Mouse (Mus musculus) thymus, adult 2 months (tissue): Measurements from ENCODE around the gene Nmu. TPM values are rescaled to one million over a fixed set of nuclear protein-coding genes. Genes with fewer than 3 reads are reported as not detected.

ENCODE experiments used
- DNase-seq: peaks from one replicate; pipeline ENCODE4 v3.0.0; 2021
- H3K27ac ChIP-seq: fragments of 200-500 bp; 2 replicates; pipeline ENCODE4 v1.5.1; 2012; ENCODE audit warnings: low read length, control low read depth; ENCODE audit not compliant: control insufficient read depth, insufficient read depth
- H3K27me3 ChIP-seq: fragments of 200-500 bp; 2 replicates; pipeline ENCODE4 v1.6.1; 2012; ENCODE audit warnings: mild to moderate bottlenecking, low read length, moderate library complexity, mixed read lengths; ENCODE audit not compliant: control insufficient read depth, insufficient read depth
- H3K36me3 ChIP-seq: fragments of 200-500 bp; 2 replicates; pipeline ENCODE4 v1.6.1; 2012; ENCODE audit warnings: mild to moderate bottlenecking, low read length, moderate library complexity; ENCODE audit not compliant: control insufficient read depth, insufficient read depth
- H3K4me1 ChIP-seq: fragments of 200-500 bp; replicated peaks from 2 replicates; pipeline ENCODE4 v1.6.1; 2012; ENCODE audit warnings: low read length; ENCODE audit not compliant: control insufficient read depth, insufficient read depth
- H3K4me3 ChIP-seq: fragments of 200-500 bp; 2 replicates; pipeline ENCODE4 v1.5.1; 2012; ENCODE audit warnings: mild to moderate bottlenecking, low read length, control low read depth, moderate library complexity; ENCODE audit not compliant: control insufficient read depth, insufficient read depth
- CTCF ChIP-seq: fragments of 200-500 bp; IDR thresholded peaks from 2 replicates; pipeline ENCODE4 v1.5.1; 2012; ENCODE audit warnings: mild to moderate bottlenecking, control low read depth, low read length, moderate library complexity, borderline replicate concordance; ENCODE audit not compliant: control insufficient read depth, poor library complexity, insufficient read depth; ENCODE audit errors: extremely low read depth
- POLR2A ChIP-seq: fragments of 200-500 bp; IDR thresholded peaks from 2 replicates; pipeline ENCODE4 v1.6.1; 2012; ENCODE audit warnings: mild to moderate bottlenecking, low read length, control low read depth, moderate library complexity; ENCODE audit not compliant: control insufficient read depth, poor library complexity, insufficient read depth; ENCODE audit errors: extremely low read depth
- WGBS: fragments of 180-500 bp; shearing (Covaris S2); methylation state at CpG from one replicate; pipeline ENCODE4 v1.1.7; 2018; 5-methylcytosine and 5-hydroxymethylcytosine counted together
- polyA plus RNA-seq: library from polyadenylated mRNA; depleted of rRNA; stranded (reverse); fragments of >200 nt; gene quantifications from 2 replicates; pipeline ENCODE4 v1.2.3, GENCODE M21; 2012; rRNA removed

The Nmu gene
- polyA plus RNA-seq, 1 experiment = not detected

- Histone ChIP-seq H3K36me3 (no peaks in the 10 kb centered on the region), H3K4me1 (peaks cover 6% of the 10 kb centered on the region), H3K27me3 (peaks cover 6% of the 10 kb centered on the region; the same call in 1 of the 2 replicates), H3K4me3 (peak overlapping the region; percentile 71), H3K27ac (no peak overlapping the region)
- TF ChIP-seq CTCF (no peak), POLR2A (no peak)
- WGBS = 14% methylated on average over 11 of the region's 11 CpGs
- no peak for DNase-seq
Observed at GRCm38 (mm10) chr5:76303379-76303744, 60.2 kb downstream of the Nmu start.

- 96% methylated on average over 2 of the region's 2 CpGs for WGBS
- peaks cover 6% of the 10 kb centered on the region for H3K4me1 ChIP-seq
- H3K4me3 ChIP-seq = no peak overlapping the region
- DNase-seq = no peak
- peaks cover 6% of the 10 kb centered on the region; the same call in 1 of the 2 replicates for H3K27me3 ChIP-seq
- TF ChIP-seq POLR2A (no peak), CTCF (no peak)
- no peaks in the 10 kb centered on the region for H3K36me3 ChIP-seq
- H3K27ac ChIP-seq = no peak overlapping the region
Observed at GRCm38 (mm10) chr5:76302009-76302408, 61.6 kb downstream of the Nmu start.

- no peak for DNase-seq
- no peak overlapping the region for H3K4me3 ChIP-seq
- no peaks in the 10 kb centered on the region for H3K4me1 ChIP-seq
- TF ChIP-seq CTCF = no peak
- TF ChIP-seq POLR2A = no peak
- H3K27ac ChIP-seq = no peak overlapping the region
- WGBS = 93% methylated on average over 8 of the region's 8 CpGs
- H3K27me3 ChIP-seq = no peaks in the 10 kb centered on the region
- no peaks in the 10 kb centered on the region for H3K36me3 ChIP-seq
Observed at GRCm38 (mm10) chr5:76289234-76289691, 74.3 kb downstream of the Nmu start.

GRCm38 (mm10) chr5:76288256-76288655 lies 75.3 kb downstream of the Nmu start:
- DNase-seq = no peak
- no peaks in the 10 kb centered on the region for H3K27me3 ChIP-seq
- no peaks in the 10 kb centered on the region for H3K4me1 ChIP-seq
- no peak overlapping the region for H3K27ac ChIP-seq
- 95% methylated on average over 3 of the region's 3 CpGs for WGBS
- H3K36me3 ChIP-seq = no peaks in the 10 kb centered on the region
- H3K4me3 ChIP-seq = no peak overlapping the region
- TF ChIP-seq POLR2A (no peak), CTCF (no peak)

- Histone ChIP-seq H3K4me1 (no peaks in the 10 kb centered on the region), H3K36me3 (no peaks in the 10 kb centered on the region), H3K27ac (no peak overlapping the region), H3K27me3 (no peaks in the 10 kb centered on the region), H3K4me3 (no peak overlapping the region)
- TF ChIP-seq POLR2A = no peak
- no peak for TF ChIP-seq CTCF
- no peak for DNase-seq
- 56% methylated on average over 5 of the region's 5 CpGs for WGBS
Observed at GRCm38 (mm10) chr5:76287062-76287461, 76.5 kb downstream of the Nmu start.

- H3K27ac ChIP-seq = no peak overlapping the region
- no peak for DNase-seq
- WGBS = 92% methylated on average over 4 of the region's 4 CpGs
- H3K4me1 ChIP-seq = no peaks in the 10 kb centered on the region
- H3K36me3 ChIP-seq = no peaks in the 10 kb centered on the region
- TF ChIP-seq CTCF = no peak
- TF ChIP-seq POLR2A = no peak
- H3K4me3 ChIP-seq = no peak overlapping the region
- H3K27me3 ChIP-seq = no peaks in the 10 kb centered on the region
Observed at GRCm38 (mm10) chr5:76285699-76286098, 77.9 kb downstream of the Nmu start.

GRCm38 (mm10) chr5:76283890-76284289 lies 79.7 kb downstream of the Nmu start:
- Histone ChIP-seq H3K4me3 (no peak overlapping the region), H3K27ac (no peak overlapping the region), H3K36me3 (no peaks in the 10 kb centered on the region), H3K27me3 (no peaks in the 10 kb centered on the region), H3K4me1 (no peaks in the 10 kb centered on the region)
- DNase-seq = no peak
- WGBS = 96% methylated on average over 1 of the region's 1 CpGs
- TF ChIP-seq CTCF (no peak), POLR2A (no peak)

Other genes starting within 250 kb of the Nmu start
- 139 and 150 TPM in 2 replicates for gene Srd5a3, start 223.5 kb downstream of the Nmu start, polyA plus RNA-seq
- 63.9 and 94.6 TPM in 2 replicates for gene Tmem165, start 179.9 kb downstream of the Nmu start, polyA plus RNA-seq
- gene Clock, start 59.0 kb downstream of the Nmu start, polyA plus RNA-seq = 7.7 and 8.4 TPM in 2 replicates
- gene Pdcl2, start 32.6 kb downstream of the Nmu start, polyA plus RNA-seq = not detected in 2 replicates
- gene Gm7271, start 120.3 kb upstream of the Nmu start, polyA plus RNA-seq = not detected in 2 replicates
- gene Exoc1, start 165.5 kb upstream of the Nmu start, polyA plus RNA-seq = 21.4 and 27.2 TPM in 2 replicates
- 2.7 and 3.6 TPM in 2 replicates for gene Cep135, start 224.9 kb upstream of the Nmu start, polyA plus RNA-seq